Mouse (Mus musculus): ENCODE results near the gene Erp27. TPM values are rescaled to one million over a fixed set of nuclear protein-coding genes. Genes with fewer than 3 reads are reported as not detected.

The Erp27 gene
- polyA plus RNA-seq, 1 experiment from 2014 or later: 0.15 TPM

DNA sequence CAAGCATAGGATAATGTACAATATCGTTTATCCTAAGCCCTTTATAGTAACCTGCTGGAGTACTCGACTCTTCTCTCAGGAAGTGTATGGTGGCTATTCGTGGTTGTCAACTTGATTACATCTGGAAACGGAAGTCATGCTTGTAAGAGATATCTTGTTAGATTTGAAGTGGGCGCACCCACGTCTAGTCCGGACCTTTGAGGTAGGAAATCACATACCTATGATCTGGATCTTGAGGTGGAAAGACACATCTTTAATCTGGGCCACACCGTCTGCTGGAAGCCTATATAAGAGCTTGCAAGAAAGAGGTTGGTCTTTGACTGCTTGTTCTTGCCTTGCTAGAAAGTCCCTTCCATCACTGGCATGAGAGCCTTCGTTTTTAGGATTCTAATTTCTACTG is 19.5 kb downstream of the Erp27 start:
- no peak for ATAC-seq
- 92% methylated on average over 9 of the region's 9 CpGs for WGBS

DNA sequence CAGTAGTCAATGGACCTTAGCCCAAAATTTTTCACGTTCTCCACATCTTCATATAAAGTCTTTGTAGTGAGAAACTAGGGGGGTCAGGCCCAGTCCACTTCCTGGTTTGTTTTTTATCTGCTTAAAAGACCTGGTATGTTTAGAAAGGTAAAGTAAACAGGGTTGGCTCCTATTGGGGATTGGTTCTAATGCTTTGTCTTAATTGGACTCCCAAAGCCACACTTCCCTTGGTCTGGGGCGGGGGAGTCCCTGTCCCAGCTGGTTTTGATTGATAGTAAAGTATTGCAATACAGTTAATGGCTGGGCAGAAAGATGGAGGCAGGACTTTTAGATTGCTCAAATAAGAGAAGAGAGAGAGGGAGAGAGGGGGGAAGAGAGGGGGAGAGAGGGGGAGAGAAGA is 21.0 kb downstream of the Erp27 start:
- H3K4me1 ChIP-seq (ENCODE audit: control insufficient read depth, insufficient read depth, low read depth, low read length): no peaks in the 10 kb centered on the region
- no peaks in the 10 kb centered on the region for H3K36me3 ChIP-seq (ENCODE audit: control insufficient read depth, insufficient read depth, low read length)
- no peak overlapping the region for H3K4me2 ChIP-seq (ENCODE audit: low read length)
- H3K4me3 ChIP-seq (ENCODE audit: low read length): no peak overlapping the region
- WGBS: 78% methylated on average over 2 of the region's 2 CpGs
- H3K27ac ChIP-seq (ENCODE audit: low read depth, low read length): no peak overlapping the region
- ATAC-seq: no peak
- H3K27me3 ChIP-seq (replicated peaks; ENCODE audit: control insufficient read depth, insufficient read depth, low read length): no peaks in the 10 kb centered on the region
- no peak overlapping the region for H3K9ac ChIP-seq (ENCODE audit: low read depth, low read length)
- no peaks in the 10 kb centered on the region for H3K9me3 ChIP-seq (ENCODE audit: control insufficient read depth, low read length)

More for the DNA sequence above, 19.5 kb downstream of the Erp27 start:
- H3K27ac ChIP-seq (ENCODE audit: low read depth, low read length): no peak overlapping the region
- no peaks in the 10 kb centered on the region for H3K4me1 ChIP-seq (ENCODE audit: control insufficient read depth, insufficient read depth, low read depth, low read length)
- no peak overlapping the region for H3K9ac ChIP-seq (ENCODE audit: low read depth, low read length)
- no peaks in the 10 kb centered on the region for H3K27me3 ChIP-seq (replicated peaks; ENCODE audit: control insufficient read depth, insufficient read depth, low read length)
- no peak overlapping the region for H3K4me3 ChIP-seq (ENCODE audit: low read length)
- no peaks in the 10 kb centered on the region for H3K36me3 ChIP-seq (ENCODE audit: control insufficient read depth, insufficient read depth, low read length)
- H3K4me2 ChIP-seq (ENCODE audit: low read length): no peak overlapping the region
- no peaks in the 10 kb centered on the region; the same call in 1 of the 2 replicates for H3K9me3 ChIP-seq (ENCODE audit: control insufficient read depth, low read length)

- 71% methylated on average over 4 of the region's 4 CpGs for WGBS
- H3K4me3 ChIP-seq (ENCODE audit: low read length): no peak overlapping the region
- no peaks in the 10 kb centered on the region for H3K9me3 ChIP-seq (ENCODE audit: control insufficient read depth, low read length)
- H3K27me3 ChIP-seq (replicated peaks; ENCODE audit: control insufficient read depth, insufficient read depth, low read length): no peaks in the 10 kb centered on the region
- H3K27ac ChIP-seq (ENCODE audit: low read depth, low read length): no peak overlapping the region
- H3K4me1 ChIP-seq (ENCODE audit: control insufficient read depth, insufficient read depth, low read depth, low read length): no peaks in the 10 kb centered on the region
- H3K9ac ChIP-seq (ENCODE audit: low read depth, low read length): no peak overlapping the region
- H3K36me3 ChIP-seq (ENCODE audit: control insufficient read depth, insufficient read depth, low read length): no peaks in the 10 kb centered on the region
- H3K4me2 ChIP-seq (ENCODE audit: low read length): no peak overlapping the region
- no peak for ATAC-seq
Measured at GRCm38 (mm10) chr6:136900369-136901009, 21.5 kb downstream of the Erp27 start.

DNA sequence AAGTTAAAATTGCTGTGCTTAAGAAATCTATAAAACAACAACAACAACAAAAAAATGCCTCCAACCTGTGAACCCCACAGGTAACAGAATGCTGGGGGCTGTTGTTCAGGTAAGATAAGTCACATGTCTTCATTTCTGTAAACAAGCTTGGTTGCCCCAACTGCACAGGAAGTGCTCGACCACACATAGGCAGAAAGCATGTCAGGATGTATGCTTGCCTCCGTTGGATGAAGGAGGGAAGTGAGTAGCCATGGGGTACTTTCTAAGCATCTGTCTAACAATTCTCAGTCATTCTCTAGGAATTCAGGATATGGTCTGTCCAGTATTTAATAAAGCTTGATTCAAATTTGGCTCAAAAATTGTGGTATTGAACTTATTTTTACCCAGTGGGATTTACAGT is 23.0 kb downstream of the Erp27 start:
- Histone ChIP-seq H3K27me3 (replicated peaks; ENCODE audit: control insufficient read depth, insufficient read depth, low read length) (no peaks in the 10 kb centered on the region), H3K9ac (ENCODE audit: low read depth, low read length) (no peak overlapping the region), H3K4me3 (ENCODE audit: low read length) (no peak overlapping the region), H3K27ac (ENCODE audit: low read depth, low read length) (no peak overlapping the region), H3K4me1 (ENCODE audit: control insufficient read depth, insufficient read depth, low read depth, low read length) (no peaks in the 10 kb centered on the region), H3K9me3 (ENCODE audit: control insufficient read depth, low read length) (no peaks in the 10 kb centered on the region), H3K4me2 (ENCODE audit: low read length) (no peak overlapping the region), H3K36me3 (ENCODE audit: control insufficient read depth, insufficient read depth, low read length) (no peaks in the 10 kb centered on the region)
- ATAC-seq: no peak
- whole genome bisulfite sequencing: 79% methylated on average over 2 of the region's 2 CpGs

- Histone ChIP-seq H3K36me3 (ENCODE audit: control insufficient read depth, insufficient read depth, low read length) (no peaks in the 10 kb centered on the region), H3K27ac (ENCODE audit: low read depth, low read length) (no peak overlapping the region), H3K4me2 (ENCODE audit: low read length) (no peak overlapping the region), H3K9me3 (ENCODE audit: control insufficient read depth, low read length) (no peaks in the 10 kb centered on the region), H3K9ac (ENCODE audit: low read depth, low read length) (no peak overlapping the region), H3K4me3 (ENCODE audit: low read length) (no peak overlapping the region), H3K27me3 (replicated peaks; ENCODE audit: control insufficient read depth, insufficient read depth, low read length) (no peaks in the 10 kb centered on the region), H3K4me1 (ENCODE audit: control insufficient read depth, insufficient read depth, low read depth, low read length) (no peaks in the 10 kb centered on the region)
- 79% methylated on average over 4 of the region's 4 CpGs for WGBS
- ATAC-seq: no peak
Measured at GRCm38 (mm10) chr6:136898222-136898621, 23.8 kb downstream of the Erp27 start.

DNA sequence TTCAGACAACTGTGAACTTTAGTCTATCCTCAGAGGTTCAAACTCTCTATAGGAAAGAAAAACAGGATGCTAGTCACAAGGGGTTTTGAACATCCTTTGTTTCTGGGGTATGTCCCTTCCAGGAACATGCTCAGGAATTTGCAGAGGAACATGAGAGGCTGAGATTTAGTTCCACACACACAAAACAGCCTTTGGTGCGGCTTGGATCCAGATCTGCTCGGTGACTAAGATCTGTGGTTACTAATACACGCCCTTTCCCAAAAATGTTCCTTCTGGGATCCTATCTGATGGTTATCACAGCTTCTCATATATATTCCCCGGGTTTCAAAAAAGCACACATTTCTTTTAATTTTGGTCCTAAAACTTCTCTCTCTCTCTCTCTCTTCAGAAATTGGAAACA is 24.2 kb downstream of the Erp27 start:
- Histone ChIP-seq H3K27ac (ENCODE audit: low read depth, low read length) (no peak overlapping the region), H3K36me3 (ENCODE audit: control insufficient read depth, insufficient read depth, low read length) (no peaks in the 10 kb centered on the region), H3K9me3 (ENCODE audit: control insufficient read depth, low read length) (no peaks in the 10 kb centered on the region), H3K4me2 (ENCODE audit: low read length) (no peak overlapping the region), H3K9ac (ENCODE audit: low read depth, low read length) (no peak overlapping the region), H3K4me3 (ENCODE audit: low read length) (no peak overlapping the region), H3K27me3 (replicated peaks; ENCODE audit: control insufficient read depth, insufficient read depth, low read length) (no peaks in the 10 kb centered on the region), H3K4me1 (ENCODE audit: control insufficient read depth, insufficient read depth, low read depth, low read length) (no peaks in the 10 kb centered on the region)
- 84% methylated on average over 4 of the region's 4 CpGs for WGBS
- no peak for ATAC-seq

- 61% methylated on average over 15 of the region's 15 CpGs for WGBS
Measured at GRCm38 (mm10) chr6:136894532-136895339, 27.2 kb downstream of the Erp27 start.

DNA sequence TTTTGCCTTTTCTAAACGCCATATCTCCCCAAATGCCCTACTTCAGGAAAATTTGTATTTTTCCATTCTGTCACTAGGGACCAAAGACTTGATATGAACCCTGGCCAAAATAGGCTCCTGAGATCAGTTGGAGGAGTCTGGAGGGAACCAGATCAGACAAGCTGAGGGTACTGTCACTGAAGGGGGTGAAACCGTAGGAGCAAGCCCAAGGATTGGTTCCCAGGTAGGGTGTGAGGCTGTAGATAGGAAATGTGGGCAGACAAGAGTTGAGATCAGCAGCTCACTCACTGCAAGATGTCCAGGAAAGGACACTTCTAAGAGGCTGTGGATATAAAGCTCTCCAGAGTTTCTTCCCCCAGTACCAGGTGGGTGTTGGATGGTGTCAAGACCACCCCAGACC is 30.0 kb downstream of the Erp27 start:
- H3K4me3 ChIP-seq (ENCODE audit: low read length): no peak overlapping the region
- ATAC-seq: no peak
- H3K9me3 ChIP-seq (ENCODE audit: control insufficient read depth, low read length): no peaks in the 10 kb centered on the region
- no peak overlapping the region for H3K4me2 ChIP-seq (ENCODE audit: low read length)
- H3K27me3 ChIP-seq (replicated peaks; ENCODE audit: control insufficient read depth, insufficient read depth, low read length): no peaks in the 10 kb centered on the region
- H3K9ac ChIP-seq (ENCODE audit: low read depth, low read length): no peak overlapping the region
- no peaks in the 10 kb centered on the region for H3K4me1 ChIP-seq (ENCODE audit: control insufficient read depth, insufficient read depth, low read depth, low read length)
- no peak overlapping the region for H3K27ac ChIP-seq (ENCODE audit: low read depth, low read length)
- 93% methylated on average over 2 of the region's 2 CpGs for WGBS
- no peaks in the 10 kb centered on the region for H3K36me3 ChIP-seq (ENCODE audit: control insufficient read depth, insufficient read depth, low read length)

More at GRCm38 (mm10) chr6:136894532-136895339, 27.2 kb downstream of the Erp27 start:
- H3K27me3 ChIP-seq (replicated peaks; ENCODE audit: control insufficient read depth, insufficient read depth, low read length): no peaks in the 10 kb centered on the region
- H3K27ac ChIP-seq (ENCODE audit: low read depth, low read length): no peak overlapping the region
- H3K4me2 ChIP-seq (ENCODE audit: low read length): no peak overlapping the region
- no peak overlapping the region for H3K4me3 ChIP-seq (ENCODE audit: low read length)
- no peaks in the 10 kb centered on the region for H3K36me3 ChIP-seq (ENCODE audit: control insufficient read depth, insufficient read depth, low read length)
- H3K4me1 ChIP-seq (ENCODE audit: control insufficient read depth, insufficient read depth, low read depth, low read length): no peaks in the 10 kb centered on the region
- H3K9me3 ChIP-seq (ENCODE audit: control insufficient read depth, low read length): no peaks in the 10 kb centered on the region
- H3K9ac ChIP-seq (ENCODE audit: low read depth, low read length): no peak overlapping the region
- ATAC-seq: no peak

- Histone ChIP-seq H3K36me3 (ENCODE audit: control insufficient read depth, insufficient read depth, low read length) (no peaks in the 10 kb centered on the region), H3K27me3 (replicated peaks; ENCODE audit: control insufficient read depth, insufficient read depth, low read length) (no peaks in the 10 kb centered on the region), H3K9me3 (ENCODE audit: control insufficient read depth, low read length) (no peaks in the 10 kb centered on the region), H3K4me2 (ENCODE audit: low read length) (no peak overlapping the region), H3K9ac (ENCODE audit: low read depth, low read length) (no peak overlapping the region), H3K27ac (ENCODE audit: low read depth, low read length) (no peak overlapping the region), H3K4me1 (ENCODE audit: control insufficient read depth, insufficient read depth, low read depth, low read length) (no peaks in the 10 kb centered on the region), H3K4me3 (ENCODE audit: low read length) (no peak overlapping the region)
- WGBS: 93% methylated on average over 6 of the region's 6 CpGs
- no peak for ATAC-seq
Measured at GRCm38 (mm10) chr6:136889554-136889953, 32.4 kb downstream of the Erp27 start.
